Mouse (Mus musculus) neutrophil, adult 5-6 weeks (primary cell): ENCODE results near the gene Mrps24. TPM values are rescaled to one million over a fixed set of nuclear protein-coding genes. Genes with fewer than 3 reads are reported as not detected.
A peak's percentile ranks its signal among the peaks of the same experiment; 100 is the strongest.

Experiments used
- ATAC-seq: fragments of 151-379, 151-347 bp; 2 replicates; pipeline ENCODE4 v1.8.0; 2017; ENCODE audit warnings: mild to moderate bottlenecking, moderate TSS enrichment; ENCODE audit not compliant: insufficient number of reproducible peaks, poor library complexity, low FRiP score, severe bottlenecking; ENCODE audit errors: extremely low read depth
- total RNA-seq: library from RNA; stranded (forward); fragments of 200-1000 nt; gene quantifications from 2 replicates; pipeline ENCODE4 v1.2.3, GENCODE M21; 2017

Gene Mrps24
- total RNA-seq, result 29.9 and 38.4 TPM in 2 replicates

DNA sequence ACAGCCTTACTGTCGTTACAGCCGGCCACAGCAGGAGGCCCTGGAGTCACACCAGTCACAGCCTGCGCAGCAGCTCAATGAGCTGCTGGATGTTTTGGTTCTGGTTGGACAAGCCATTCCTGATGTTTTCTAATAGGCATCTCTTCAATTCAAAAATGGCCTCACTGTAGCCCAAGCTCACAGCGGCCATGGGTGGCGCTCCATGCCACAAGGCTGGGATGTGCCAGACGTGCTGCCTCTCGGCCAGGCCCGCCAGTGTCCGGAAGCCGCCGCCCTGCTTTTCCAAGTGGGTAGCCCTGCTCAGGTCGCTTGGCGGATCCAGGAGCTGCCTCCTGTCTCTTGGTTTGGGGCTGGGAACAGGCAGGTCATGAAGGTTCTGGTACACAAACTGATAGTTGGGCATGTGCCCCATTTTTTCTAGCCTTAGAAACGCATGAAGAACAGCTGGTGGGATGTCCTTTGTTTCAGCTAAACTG is at the start of gene Mrps24:
Gene Mrps24 (minus strand): TSS at position 51 of the 476 bp plus-strand sequence.
- no peak for ATAC-seq

DNA sequence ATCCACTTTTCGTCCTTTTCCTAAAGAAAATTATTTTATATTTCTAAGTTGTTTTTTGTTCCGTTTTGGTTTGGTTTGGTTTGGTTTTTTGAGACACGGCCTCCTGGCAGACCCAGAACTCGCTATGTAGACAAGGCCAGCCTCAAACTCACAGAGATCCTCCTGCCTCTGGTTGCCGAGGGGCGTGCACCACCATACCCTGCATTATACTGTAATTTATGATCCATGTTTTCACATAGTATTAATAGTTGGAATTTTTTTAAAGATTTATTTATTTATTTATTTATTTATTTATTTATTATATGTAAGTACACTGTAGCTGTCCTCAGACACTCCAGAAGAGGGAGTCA is 47.1 kb upstream of the Mrps24 start:
- no peak for ATAC-seq

DNA sequence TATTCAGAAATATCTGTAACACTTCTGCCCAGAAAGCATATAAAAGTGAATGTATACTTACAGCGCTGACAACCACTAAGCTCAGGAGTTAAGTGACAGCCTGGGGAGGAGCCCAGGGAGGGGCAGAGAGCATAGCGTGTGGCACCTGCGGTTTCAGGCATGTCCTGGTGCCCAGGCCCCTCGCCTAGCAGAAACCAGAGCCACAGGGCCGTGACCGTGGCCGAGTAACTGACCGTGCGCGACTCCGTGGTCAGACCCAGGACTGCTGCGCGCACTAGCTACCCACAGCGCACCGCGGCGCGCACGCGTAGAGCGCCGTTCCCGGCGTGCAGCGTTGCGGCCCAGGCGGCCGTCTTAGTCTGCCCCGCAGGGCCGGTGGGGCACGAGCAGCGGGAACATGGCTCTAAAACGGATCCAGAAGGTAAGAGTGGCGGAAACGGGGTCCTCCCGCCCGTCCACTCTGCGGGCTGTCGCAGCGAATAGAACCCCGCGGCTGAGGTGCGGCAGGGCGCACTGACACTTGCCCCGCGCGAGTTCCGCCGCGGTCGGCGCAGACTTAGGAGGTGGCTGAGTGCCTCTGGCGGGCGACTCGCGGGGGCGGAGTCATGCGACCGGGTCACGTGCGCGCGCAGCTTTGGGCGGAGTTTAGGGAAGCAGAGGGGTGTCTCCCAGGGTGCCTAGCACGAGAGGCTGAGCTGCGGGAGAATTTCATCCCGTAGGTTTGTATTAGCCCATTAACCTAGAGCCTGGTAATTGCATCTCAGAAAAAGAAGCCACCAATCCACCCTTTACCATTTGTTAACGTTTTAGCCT is 46.5 kb upstream of the Mrps24 start, which contains the start of gene Urgcp:
Gene Urgcp (minus strand): TSS at position 557 of the 813 bp plus-strand sequence.
- ATAC-seq, result peak; percentile 90

DNA sequence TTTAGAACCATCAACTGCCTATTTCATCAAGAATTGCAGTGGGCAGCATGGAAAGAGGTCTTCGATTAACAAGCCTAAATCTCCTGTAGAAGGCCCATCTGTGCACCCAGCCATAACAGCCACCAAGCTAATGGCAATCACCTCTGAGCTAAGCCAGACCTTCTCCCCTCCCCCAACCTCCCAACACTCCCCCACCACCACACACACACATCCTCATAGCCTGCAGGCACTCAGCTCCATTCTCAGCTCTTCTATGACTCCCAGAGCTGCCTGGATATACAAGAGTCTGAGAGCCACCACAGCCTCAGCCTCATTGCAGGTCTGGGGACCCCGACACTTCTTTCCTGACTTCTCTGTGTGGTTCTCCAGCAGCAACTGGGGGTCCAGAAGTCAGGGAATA is 38.3 kb upstream of the Mrps24 start:
- no peak for ATAC-seq

GRCm38 (mm10) chr11:5744951-5745350 is 29.5 kb upstream of the Mrps24 start:
- ATAC-seq, result no peak

DNA sequence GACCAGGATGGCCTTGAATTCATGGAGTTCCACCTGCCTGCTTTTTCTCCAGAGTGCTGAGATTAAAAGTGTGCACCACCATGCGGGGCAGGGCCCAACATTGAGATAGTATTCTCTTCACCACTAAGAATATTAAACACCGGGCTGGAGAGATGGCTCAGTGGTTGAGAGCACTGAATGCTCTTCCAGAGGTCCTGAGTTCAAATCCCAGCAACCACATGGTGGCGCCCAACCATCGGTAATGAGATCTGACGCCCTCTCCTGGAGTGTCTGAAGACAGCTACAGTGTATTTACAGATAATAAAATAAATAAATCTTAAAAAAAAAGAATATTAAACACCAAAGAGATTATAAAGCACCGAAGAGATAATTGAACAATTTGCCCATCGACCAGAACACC is 26.6 kb upstream of the Mrps24 start:
- no peak for ATAC-seq

GRCm38 (mm10) chr11:5740965-5741627 is 25.6 kb upstream of the Mrps24 start:
- ATAC-seq, result peak; percentile 86

DNA sequence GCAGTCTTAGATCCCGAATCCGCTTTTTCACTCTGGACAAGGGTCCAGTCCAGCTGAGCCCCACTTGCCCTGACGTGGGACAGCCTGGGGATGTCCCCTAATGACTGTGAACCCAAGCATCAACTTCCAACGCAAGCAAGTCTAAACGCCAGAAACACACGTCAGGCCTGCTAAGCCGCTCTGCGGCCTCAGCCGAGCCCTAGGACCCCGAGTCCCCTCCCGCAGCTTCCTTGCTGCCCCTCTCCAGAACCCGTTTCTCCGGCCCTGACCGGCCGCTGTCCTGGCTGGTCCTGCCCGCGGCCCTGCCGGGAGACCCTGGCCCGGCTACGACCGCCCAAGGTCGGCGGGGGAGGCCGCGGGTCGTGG is 25.1 kb upstream of the Mrps24 start:
- no peak for ATAC-seq

- no peak for ATAC-seq
These were observed 24.4 kb upstream of the Mrps24 start for GRCm38 (mm10) chr11:5739846-5740245.

DNA sequence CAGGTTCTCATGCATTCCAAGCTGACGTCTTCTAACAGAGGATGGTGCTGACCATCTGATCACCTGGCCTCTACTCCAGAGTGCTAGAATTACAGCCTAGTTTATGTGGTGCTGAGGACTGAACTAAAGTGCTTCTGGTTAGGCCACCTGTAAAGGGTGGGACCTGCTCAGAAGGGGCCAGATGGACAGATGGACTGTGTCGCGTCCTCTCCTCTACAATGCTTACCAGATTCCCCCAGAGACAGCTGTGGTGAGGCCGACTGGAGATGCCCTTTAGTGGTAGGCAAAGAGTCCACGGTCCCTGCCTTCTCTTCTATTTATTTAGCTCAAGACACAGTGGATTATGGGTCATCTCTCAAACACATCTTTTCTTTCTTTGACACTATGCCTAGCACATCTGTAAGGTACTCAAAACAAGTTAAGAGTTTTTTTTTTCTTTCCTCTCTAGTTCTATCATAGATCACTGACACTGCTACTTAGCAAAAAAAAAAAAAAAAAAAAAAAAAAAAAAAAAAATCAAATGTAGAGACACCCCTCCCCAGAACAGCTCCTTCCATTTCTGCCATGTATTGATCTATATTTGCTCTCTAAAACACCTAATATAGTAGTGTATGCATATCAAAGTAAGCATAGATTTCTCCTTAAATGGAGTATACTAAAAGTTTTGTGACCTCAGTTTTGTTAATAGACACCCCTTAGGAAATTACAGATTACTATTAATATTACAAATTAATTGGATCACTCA is 23.6 kb upstream of the Mrps24 start:
- no peak for ATAC-seq

GRCm38 (mm10) chr11:5737137-5737536 is 21.7 kb upstream of the Mrps24 start:
- no peak for ATAC-seq

DNA sequence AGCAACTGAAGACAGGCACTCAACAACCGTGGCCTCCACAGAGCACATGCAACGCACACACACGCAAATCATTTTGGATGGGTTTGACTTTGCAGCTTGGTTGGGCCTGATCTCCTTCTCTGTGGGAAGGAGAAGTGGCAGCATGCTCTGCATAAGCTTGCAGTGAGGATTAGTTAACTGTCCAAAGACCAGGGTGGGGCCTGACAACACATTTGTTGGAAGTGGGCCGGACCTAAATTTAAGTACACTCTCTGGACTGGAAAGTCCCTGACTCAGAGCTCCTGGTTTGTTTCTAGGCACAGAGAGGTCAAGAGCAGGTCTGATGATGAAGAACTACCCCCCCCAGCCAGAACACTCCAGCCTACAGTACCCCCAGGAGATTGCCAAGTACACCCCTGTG is 18.8 kb upstream of the Mrps24 start:
- no peak for ATAC-seq

GRCm38 (mm10) chr11:5732401-5732800 is 16.9 kb upstream of the Mrps24 start:
- ATAC-seq, result no peak

GRCm38 (mm10) chr11:5729582-5729981 is 14.1 kb upstream of the Mrps24 start:
- no peak for ATAC-seq

DNA sequence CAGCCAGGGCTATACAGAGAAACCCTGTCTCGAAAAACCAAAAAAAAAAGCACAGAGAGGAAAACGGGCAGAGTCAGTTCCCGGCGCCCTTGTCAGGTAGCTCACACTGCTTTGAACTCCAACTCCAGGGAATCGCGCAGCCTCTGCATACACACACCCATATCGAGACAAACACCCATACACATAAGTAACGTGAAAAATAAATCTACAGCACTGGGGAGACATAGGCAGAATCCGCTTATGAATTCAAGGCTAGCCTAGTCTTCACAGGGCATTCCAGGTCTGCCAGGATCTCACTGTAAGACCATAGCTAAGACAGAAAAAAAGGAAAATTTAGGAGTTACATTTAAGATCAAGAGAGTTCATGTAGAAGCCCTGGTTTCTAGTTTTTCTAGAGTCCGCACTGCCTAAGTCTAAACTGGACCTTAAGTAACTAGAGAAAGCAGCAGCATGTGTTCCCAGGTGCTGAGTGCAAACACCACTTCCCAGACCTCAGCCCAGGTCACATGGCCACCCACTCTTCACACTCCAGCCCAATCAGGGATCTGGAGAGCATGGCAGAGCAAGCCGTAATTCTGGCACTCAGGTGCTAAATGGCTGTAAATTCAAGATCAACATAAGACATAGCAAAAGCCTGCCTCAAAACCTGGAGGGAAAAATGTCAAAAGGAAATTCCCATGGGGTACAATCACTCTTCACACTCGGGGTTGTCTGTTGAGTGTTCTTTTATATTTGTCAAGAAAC is 3.3 kb upstream of the Mrps24 start:
- no peak for ATAC-seq

DNA sequence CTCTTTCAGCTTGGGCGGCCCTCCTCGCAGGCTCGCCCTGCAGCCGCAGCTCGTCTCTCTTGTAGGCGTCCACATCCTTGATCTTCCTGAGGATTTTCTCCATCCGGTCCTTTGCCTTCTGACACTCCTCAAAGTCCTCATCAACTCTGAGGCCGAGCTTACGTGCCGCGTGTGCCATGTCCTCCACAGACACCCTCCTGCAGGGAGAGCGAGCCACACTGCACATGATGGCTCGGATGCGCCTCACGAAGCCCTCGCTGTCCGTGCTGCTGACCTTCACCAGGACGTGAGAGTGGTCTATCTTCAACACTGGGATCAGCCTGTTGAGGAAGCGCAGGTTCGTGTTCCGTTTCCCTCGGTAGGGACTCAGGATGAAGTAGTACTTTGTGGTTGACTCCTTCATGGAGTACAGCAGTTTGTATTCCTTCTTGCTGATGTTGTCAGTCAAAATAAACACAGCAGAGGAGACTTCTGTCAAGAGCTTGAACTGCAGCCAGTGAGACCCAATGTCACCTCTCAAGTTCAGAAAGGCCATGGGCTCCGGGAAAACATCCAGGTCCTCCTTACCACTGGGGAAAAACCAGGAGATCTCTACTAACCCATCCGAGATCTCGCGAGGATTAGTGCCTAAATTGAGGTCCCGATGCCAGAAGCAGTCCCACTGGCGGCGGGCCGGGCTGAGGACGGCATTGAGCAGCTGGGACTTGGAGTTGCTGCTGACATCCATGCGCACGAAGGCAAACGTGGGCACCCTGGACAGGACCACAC is 1.6 kb upstream of the Mrps24 start:
- ATAC-seq, result no peak

DNA sequence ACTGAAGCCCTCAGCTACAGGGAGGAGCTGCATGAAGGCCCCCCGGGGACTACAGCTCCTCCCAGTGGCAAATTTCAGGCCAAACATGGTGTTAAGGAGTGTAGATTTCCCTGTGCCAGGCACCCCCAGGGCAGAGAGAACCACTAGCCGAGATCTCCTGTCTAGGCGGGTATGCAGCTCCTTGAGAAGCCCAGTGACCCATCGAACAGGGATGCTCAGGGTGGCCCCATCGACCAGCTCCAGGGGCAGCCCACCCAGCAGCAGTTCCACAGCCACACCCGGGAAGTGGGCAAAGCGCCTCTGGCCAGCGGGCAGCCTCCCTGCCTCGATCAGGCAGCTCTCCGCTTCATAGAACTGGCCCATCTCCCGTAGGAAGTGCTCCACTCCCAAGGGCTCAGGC is 766 bp upstream of the Mrps24 start:
- no peak for ATAC-seq

DNA sequence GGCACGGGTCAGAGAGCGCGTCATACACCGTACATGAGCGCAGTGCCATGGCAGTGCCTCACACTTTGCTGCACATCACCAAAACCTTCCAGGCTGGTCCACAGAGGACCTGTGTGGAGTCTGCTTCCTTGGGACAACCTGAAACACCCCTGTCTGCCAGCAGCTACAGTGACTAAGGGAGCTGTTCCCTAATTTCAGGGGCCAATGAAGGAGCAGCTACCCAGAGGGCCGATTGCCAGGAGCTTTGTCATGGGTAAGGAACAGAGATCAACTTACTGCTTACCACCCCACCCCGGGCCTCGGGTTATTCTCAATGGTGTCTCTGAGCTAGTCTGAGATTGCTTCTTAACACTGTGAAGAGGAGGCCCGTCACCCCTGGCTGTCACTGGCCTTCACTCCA is 301 bp downstream of the Mrps24 start:
- ATAC-seq, result no peak
